Mouse (Mus musculus): ENCODE data around the gene Habp4. TPM values are rescaled to one million over a fixed set of nuclear protein-coding genes. Genes with fewer than 3 reads are reported as not detected.

Gene Habp4
- total and polyA plus RNA-seq, 2 experiments from 2014 or later = 55.6 to 60.3 TPM

DNA sequence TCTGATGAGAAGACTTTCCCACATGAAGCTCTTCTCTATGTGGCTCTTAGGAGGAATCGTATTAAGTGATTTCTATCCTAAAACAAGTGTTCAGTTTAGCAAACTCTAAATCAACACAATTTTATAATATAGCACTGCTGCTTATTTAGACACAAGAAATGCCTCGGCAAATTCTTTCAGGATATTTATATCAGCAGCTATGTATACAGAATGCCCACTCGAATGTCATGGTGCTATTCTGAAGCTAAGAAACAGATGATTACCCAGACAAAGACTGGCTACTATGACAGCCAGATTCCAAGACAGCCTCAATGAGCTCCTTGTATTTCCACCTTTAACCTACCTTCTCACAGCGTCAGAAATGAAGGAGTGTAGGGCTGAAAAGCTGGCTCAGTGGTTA is 71.5 kb downstream of the Habp4 start:
- H3K4me2 ChIP-seq (ENCODE audit: low read depth, low read length, poor library complexity, severe bottlenecking) = no peak overlapping the region
- no peak overlapping the region for H3K4me3 ChIP-seq (ENCODE audit: low read depth, low read length)
- no peak overlapping the region for H3K9ac ChIP-seq (replicated peaks; ENCODE audit: low read length, poor library complexity, severe bottlenecking)
- no peaks in the 10 kb centered on the region for H3K9me3 ChIP-seq (ENCODE audit: low read length)
- no peak overlapping the region for H3K27ac ChIP-seq (ENCODE audit: low read depth, low read length)
- ATAC-seq (ENCODE audit: low FRiP score) (no peak), DNase-seq (ENCODE audit: low spot score) (no peak)
- 78% methylated on average over 4 of the region's 4 CpGs for WGBS
- no peak for TF ChIP-seq CTCF (IDR thresholded peaks at IDR 0.05)
- no peaks in the 10 kb centered on the region for H3K4me1 ChIP-seq (ENCODE audit: insufficient read depth, low read length)
- H3K36me3 ChIP-seq (ENCODE audit: insufficient read depth, low read length) = no peaks in the 10 kb centered on the region
- no peaks in the 10 kb centered on the region for H3K27me3 ChIP-seq (ENCODE audit: insufficient read depth, low read length)

DNA sequence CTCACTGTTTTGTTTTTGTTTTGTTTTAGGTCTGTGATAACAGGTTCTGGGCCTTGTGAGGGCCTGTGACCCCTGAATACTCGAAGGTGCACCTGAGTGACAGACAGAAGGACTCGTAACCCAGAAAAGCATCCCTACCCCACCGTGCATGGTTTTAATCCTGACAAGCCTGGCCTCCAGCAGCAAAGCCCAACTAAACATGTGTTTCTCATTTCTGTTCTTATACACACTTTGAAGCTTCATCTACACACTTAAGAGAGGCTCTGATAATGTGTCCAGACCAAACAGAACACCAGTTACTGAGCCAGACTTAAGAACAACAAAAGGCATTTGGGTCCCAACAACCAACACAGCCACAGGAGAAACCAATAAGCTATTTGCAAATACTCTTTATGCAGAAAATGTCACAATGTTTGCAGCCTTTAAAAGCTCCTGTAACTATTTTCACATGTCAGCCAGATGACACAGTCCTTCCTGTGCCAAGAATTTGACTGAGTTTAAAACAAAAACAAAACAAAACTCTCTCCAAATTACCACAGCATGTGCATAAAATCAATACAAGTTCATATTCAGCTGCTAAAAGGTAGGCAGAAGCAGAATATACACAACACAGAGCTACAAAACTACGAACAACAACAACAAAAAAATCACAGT is 73.6 kb downstream of the Habp4 start:
- Histone ChIP-seq H3K9me3 (ENCODE audit: low read length) (no peaks in the 10 kb centered on the region), H3K36me3 (ENCODE audit: insufficient read depth, low read length) (no peaks in the 10 kb centered on the region), H3K27ac (ENCODE audit: low read depth, low read length) (no peak overlapping the region), H3K9ac (replicated peaks; ENCODE audit: low read length, poor library complexity, severe bottlenecking) (no peak overlapping the region), H3K4me1 (ENCODE audit: insufficient read depth, low read length) (no peaks in the 10 kb centered on the region), H3K27me3 (ENCODE audit: insufficient read depth, low read length) (no peaks in the 10 kb centered on the region), H3K4me2 (ENCODE audit: low read depth, low read length, poor library complexity, severe bottlenecking) (no peak overlapping the region), H3K4me3 (ENCODE audit: low read depth, low read length) (no peak overlapping the region)
- no peak for DNase-seq (ENCODE audit: low spot score)
- no peak for TF ChIP-seq CTCF (IDR thresholded peaks at IDR 0.05)
- ATAC-seq (ENCODE audit: low FRiP score) = no peak
- WGBS = 74% methylated on average over 4 of the region's 4 CpGs

DNA sequence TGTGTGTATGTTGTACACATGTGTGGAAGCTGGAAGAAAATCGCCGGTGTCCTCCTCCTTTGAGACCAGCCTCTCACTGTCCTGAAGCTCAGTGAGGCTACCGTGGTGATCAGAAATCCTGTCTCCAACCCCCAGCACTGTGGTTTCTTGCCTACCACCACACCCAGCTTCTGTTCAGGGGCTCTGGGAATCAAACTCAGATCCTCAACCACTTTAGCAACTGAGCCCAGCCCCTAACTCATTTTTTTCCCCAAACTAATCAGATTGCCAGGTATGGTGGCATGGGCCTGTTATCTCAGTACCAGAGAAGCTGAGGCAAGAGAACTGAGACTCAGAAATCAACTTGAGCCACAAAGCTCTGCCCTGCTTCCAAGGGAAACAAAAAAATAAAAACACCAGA is 74.2 kb downstream of the Habp4 start:
- ATAC-seq (ENCODE audit: low FRiP score) = no peak
- no peak for DNase-seq (ENCODE audit: low spot score)
- H3K4me2 ChIP-seq (ENCODE audit: low read depth, low read length, poor library complexity, severe bottlenecking) = no peak overlapping the region
- no peak for TF ChIP-seq CTCF (IDR thresholded peaks at IDR 0.05)
- WGBS = 87% methylated on average over 3 of the region's 3 CpGs
- no peaks in the 10 kb centered on the region for H3K9me3 ChIP-seq (ENCODE audit: low read length)
- H3K9ac ChIP-seq (replicated peaks; ENCODE audit: low read length, poor library complexity, severe bottlenecking) = no peak overlapping the region
- H3K4me1 ChIP-seq (ENCODE audit: insufficient read depth, low read length) = no peaks in the 10 kb centered on the region
- H3K4me3 ChIP-seq (ENCODE audit: low read depth, low read length) = no peak overlapping the region
- no peaks in the 10 kb centered on the region for H3K36me3 ChIP-seq (ENCODE audit: insufficient read depth, low read length)
- H3K27me3 ChIP-seq (ENCODE audit: insufficient read depth, low read length) = no peaks in the 10 kb centered on the region
- H3K27ac ChIP-seq (ENCODE audit: low read depth, low read length) = no peak overlapping the region

Other genes with a start within 250 kb of the Habp4 start
- not detected in 2 replicates for gene Hsd17b3, start 72.6 kb upstream of the Habp4 start, total RNA-seq (2014; rRNA removed)
- gene Hsd17b3, start 72.6 kb upstream of the Habp4 start, polyA plus RNA-seq (2015; fragmentation: Nextera tagmentation; extraction: Ambion mirVana) = not detected in 2 replicates
- 0.99 and 2.6 TPM in 2 replicates for gene Slc35d2, start 32.5 kb upstream of the Habp4 start, total RNA-seq (2014; rRNA removed)
- 1.0 and 1.1 TPM in 2 replicates for gene Slc35d2, start 32.5 kb upstream of the Habp4 start, polyA plus RNA-seq (2015; fragmentation: Nextera tagmentation; extraction: Ambion mirVana)
- gene Zfp367, start 8.6 kb upstream of the Habp4 start, total RNA-seq (2014; rRNA removed) = 7.1 and 8.6 TPM in 2 replicates
- 3.3 and 3.4 TPM in 2 replicates for gene Zfp367, start 8.6 kb upstream of the Habp4 start, polyA plus RNA-seq (2015; fragmentation: Nextera tagmentation; extraction: Ambion mirVana)
- gene Cdc14b, start 113.5 kb downstream of the Habp4 start, total RNA-seq (2014; rRNA removed) = 4.2 and 4.6 TPM in 2 replicates
- gene Cdc14b, start 113.5 kb downstream of the Habp4 start, polyA plus RNA-seq (2015; fragmentation: Nextera tagmentation; extraction: Ambion mirVana) = 0.72 and 1.2 TPM in 2 replicates
- 12.3 and 12.6 TPM in 2 replicates for gene Aaed1, start 150.9 kb downstream of the Habp4 start, total RNA-seq (2014; rRNA removed)
- gene Aaed1, start 150.9 kb downstream of the Habp4 start, polyA plus RNA-seq (2015; fragmentation: Nextera tagmentation; extraction: Ambion mirVana) = 12.0 and 13.5 TPM in 2 replicates
- 185 and 214 TPM in 2 replicates for gene Ctsl, start 209.1 kb downstream of the Habp4 start, total RNA-seq (2014; rRNA removed)
- gene Ctsl, start 209.1 kb downstream of the Habp4 start, polyA plus RNA-seq (2015; fragmentation: Nextera tagmentation; extraction: Ambion mirVana) = 174 and 196 TPM in 2 replicates